Mouse (Mus musculus): Measurements from ENCODE around the gene Paqr8. TPM values are rescaled to one million over a fixed set of nuclear protein-coding genes. Genes with fewer than 3 reads are reported as not detected.
"Not testable (repeated sequence)": the region's sequence is repeated elsewhere in the genome, so short reads cannot be mapped to it uniquely, and the experiment has no call there.

The Paqr8 gene
- polyA plus RNA-seq, 1 experiment from 2014 or later: 5.1 TPM

GRCm38 (mm10) chr1:20919728-20920127 lies 29.3 kb downstream of the Paqr8 start:
- H3K9me3 ChIP-seq (ENCODE audit: control insufficient read depth, low read length): no peaks in the 10 kb centered on the region
- H3K4me2 ChIP-seq (replicated peaks; ENCODE audit: low read depth, low read length): no peak overlapping the region
- H3K36me3 ChIP-seq (ENCODE audit: control insufficient read depth, insufficient read depth, low read length): no peaks in the 10 kb centered on the region
- no peaks in the 10 kb centered on the region for H3K27me3 ChIP-seq (ENCODE audit: control insufficient read depth, insufficient read depth, low read length)
- H3K27ac ChIP-seq (ENCODE audit: low read depth, low read length): no peak overlapping the region
- no peak overlapping the region for H3K4me3 ChIP-seq (ENCODE audit: low read length)
- 98% methylated on average over 2 of the region's 2 CpGs for WGBS
- no peak for ATAC-seq (ENCODE audit: low FRiP score, low TSS enrichment)
- no peak overlapping the region for H3K9ac ChIP-seq (ENCODE audit: low read depth, low read length)
- H3K4me1 ChIP-seq (ENCODE audit: control insufficient read depth, insufficient read depth, low read length): no peaks in the 10 kb centered on the region

- 85% methylated on average over 10 of the region's 10 CpGs for WGBS
- H3K36me3 ChIP-seq (ENCODE audit: control insufficient read depth, insufficient read depth, low read length): no peaks in the 10 kb centered on the region
Measured at GRCm38 (mm10) chr1:20921081-20921528, 30.7 kb downstream of the Paqr8 start.

DNA sequence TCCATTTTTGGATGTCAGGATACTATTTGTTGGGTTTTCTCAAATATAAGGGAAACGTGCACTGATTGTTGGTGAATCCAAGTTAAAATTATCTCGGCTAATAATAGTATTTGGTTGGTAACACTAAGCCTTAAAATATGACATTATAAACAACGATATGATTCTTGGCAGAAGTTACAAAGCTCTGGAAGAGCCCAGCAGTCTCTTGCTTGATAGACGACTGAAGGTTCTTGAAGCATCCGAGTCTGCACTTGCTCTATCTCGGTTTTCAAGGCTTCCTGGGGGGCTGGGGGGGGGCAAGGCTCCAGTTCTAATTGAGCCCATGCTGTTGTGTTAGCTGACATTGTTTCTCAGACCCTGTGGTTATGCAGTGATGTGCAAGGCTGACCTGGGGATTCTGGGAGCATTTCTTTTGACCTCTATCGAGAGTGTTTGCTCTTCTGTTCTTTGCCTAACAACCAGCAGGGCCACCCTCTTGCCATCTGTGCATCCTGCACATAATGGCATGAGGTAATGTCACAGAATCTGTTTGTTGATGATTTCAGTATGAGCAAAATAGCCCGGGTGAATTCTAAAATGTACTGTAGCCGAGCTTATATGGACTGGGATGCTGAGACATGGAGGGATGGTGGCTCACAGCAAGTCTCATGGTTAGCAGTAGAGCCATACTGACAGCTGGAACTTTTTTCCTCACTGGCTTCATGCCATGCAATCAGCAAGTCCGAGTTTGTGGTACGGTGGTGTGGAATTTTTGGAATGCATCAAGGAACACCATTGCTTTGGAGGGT lies 32.4 kb downstream of the Paqr8 start:
- no peaks in the 10 kb centered on the region for H3K27me3 ChIP-seq (ENCODE audit: control insufficient read depth, insufficient read depth, low read length)
- H3K4me2 ChIP-seq (replicated peaks; ENCODE audit: low read depth, low read length): no peak overlapping the region
- no peak overlapping the region for H3K9ac ChIP-seq (ENCODE audit: low read depth, low read length)
- H3K4me1 ChIP-seq (ENCODE audit: control insufficient read depth, insufficient read depth, low read length): no peaks in the 10 kb centered on the region
- H3K27ac ChIP-seq (ENCODE audit: low read depth, low read length): no peak overlapping the region
- H3K4me3 ChIP-seq (ENCODE audit: low read length): no peak overlapping the region
- whole genome bisulfite sequencing: 52% methylated on average over 11 of the region's 11 CpGs
- ATAC-seq (ENCODE audit: low FRiP score, low TSS enrichment): no peak
- H3K36me3 ChIP-seq (ENCODE audit: control insufficient read depth, insufficient read depth, low read length): no peaks in the 10 kb centered on the region
- no peaks in the 10 kb centered on the region for H3K9me3 ChIP-seq (ENCODE audit: control insufficient read depth, low read length)

More at GRCm38 (mm10) chr1:20921081-20921528, 30.7 kb downstream of the Paqr8 start:
- Histone ChIP-seq H3K4me3 (ENCODE audit: low read length) (no peak overlapping the region), H3K4me1 (ENCODE audit: control insufficient read depth, insufficient read depth, low read length) (no peaks in the 10 kb centered on the region), H3K4me2 (replicated peaks; ENCODE audit: low read depth, low read length) (no peak overlapping the region), H3K9ac (ENCODE audit: low read depth, low read length) (no peak overlapping the region), H3K27ac (ENCODE audit: low read depth, low read length) (no peak overlapping the region), H3K27me3 (ENCODE audit: control insufficient read depth, insufficient read depth, low read length) (no peaks in the 10 kb centered on the region), H3K9me3 (ENCODE audit: control insufficient read depth, low read length) (no peaks in the 10 kb centered on the region)
- ATAC-seq (ENCODE audit: low FRiP score, low TSS enrichment): no peak

- not testable (repeated sequence) for H3K9ac ChIP-seq (ENCODE audit: low read depth, low read length); H3K27me3 ChIP-seq (ENCODE audit: control insufficient read depth, insufficient read depth, low read length); H3K36me3 ChIP-seq (ENCODE audit: control insufficient read depth, insufficient read depth, low read length); ATAC-seq (ENCODE audit: low FRiP score, low TSS enrichment); H3K9me3 ChIP-seq (ENCODE audit: control insufficient read depth, low read length); H3K27ac ChIP-seq (ENCODE audit: low read depth, low read length); H3K4me1 ChIP-seq (ENCODE audit: control insufficient read depth, insufficient read depth, low read length); H3K4me3 ChIP-seq (ENCODE audit: low read length); H3K4me2 ChIP-seq (replicated peaks; ENCODE audit: low read depth, low read length)
- 85% methylated on average over 7 of the region's 7 CpGs for WGBS
Measured at GRCm38 (mm10) chr1:20925324-20925723, 34.9 kb downstream of the Paqr8 start.

DNA sequence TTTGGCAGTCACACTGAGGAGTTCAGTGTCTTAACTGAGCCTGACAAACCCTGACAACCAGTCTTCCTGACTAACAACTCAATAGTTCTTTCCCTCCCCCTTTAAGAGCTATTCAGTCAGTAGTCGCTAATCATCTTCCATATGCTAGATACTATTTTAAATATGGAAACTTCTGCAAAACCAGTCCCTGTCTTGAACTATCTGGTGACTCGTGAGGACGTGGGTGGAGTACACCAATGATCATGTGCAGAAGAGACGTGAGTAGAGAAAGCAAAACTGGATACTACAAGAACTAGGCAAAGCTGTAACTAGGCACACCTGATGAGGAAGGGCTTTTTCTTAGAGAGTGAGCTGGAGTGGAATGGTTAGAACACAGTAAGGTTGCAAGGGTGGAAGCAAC lies 35.5 kb downstream of the Paqr8 start:
- H3K4me2 ChIP-seq (replicated peaks; ENCODE audit: low read depth, low read length): no peak overlapping the region
- H3K27ac ChIP-seq (ENCODE audit: low read depth, low read length): no peak overlapping the region
- no peaks in the 10 kb centered on the region for H3K36me3 ChIP-seq (ENCODE audit: control insufficient read depth, insufficient read depth, low read length)
- no peak for ATAC-seq (ENCODE audit: low FRiP score, low TSS enrichment)
- no peak overlapping the region for H3K9ac ChIP-seq (ENCODE audit: low read depth, low read length)
- H3K27me3 ChIP-seq (ENCODE audit: control insufficient read depth, insufficient read depth, low read length): no peaks in the 10 kb centered on the region
- WGBS: 90% methylated on average over 4 of the region's 4 CpGs
- no peaks in the 10 kb centered on the region for H3K4me1 ChIP-seq (ENCODE audit: control insufficient read depth, insufficient read depth, low read length)
- H3K4me3 ChIP-seq (ENCODE audit: low read length): no peak overlapping the region
- no peaks in the 10 kb centered on the region for H3K9me3 ChIP-seq (ENCODE audit: control insufficient read depth, low read length)

- Histone ChIP-seq H3K4me3 (ENCODE audit: low read length) (no peak overlapping the region), H3K4me2 (replicated peaks; ENCODE audit: low read depth, low read length) (no peak overlapping the region), H3K27me3 (ENCODE audit: control insufficient read depth, insufficient read depth, low read length) (no peaks in the 10 kb centered on the region), H3K36me3 (ENCODE audit: control insufficient read depth, insufficient read depth, low read length) (no peaks in the 10 kb centered on the region), H3K9me3 (ENCODE audit: control insufficient read depth, low read length) (no peaks in the 10 kb centered on the region), H3K9ac (ENCODE audit: low read depth, low read length) (no peak overlapping the region), H3K27ac (ENCODE audit: low read depth, low read length) (no peak overlapping the region), H3K4me1 (ENCODE audit: control insufficient read depth, insufficient read depth, low read length) (no peaks in the 10 kb centered on the region)
- 81% methylated on average over 4 of the region's 4 CpGs for WGBS
- ATAC-seq (ENCODE audit: low FRiP score, low TSS enrichment): no peak
Measured at GRCm38 (mm10) chr1:20926376-20926775, 36.0 kb downstream of the Paqr8 start.

- WGBS: 30% methylated on average over 4 of the region's 4 CpGs
- no peaks in the 10 kb centered on the region for H3K27me3 ChIP-seq (ENCODE audit: control insufficient read depth, insufficient read depth, low read length)
- no peak overlapping the region for H3K4me2 ChIP-seq (replicated peaks; ENCODE audit: low read depth, low read length)
- no peaks in the 10 kb centered on the region for H3K36me3 ChIP-seq (ENCODE audit: control insufficient read depth, insufficient read depth, low read length)
- no peak overlapping the region for H3K9ac ChIP-seq (ENCODE audit: low read depth, low read length)
- no peak overlapping the region for H3K4me3 ChIP-seq (ENCODE audit: low read length)
- no peak for ATAC-seq (ENCODE audit: low FRiP score, low TSS enrichment)
- H3K27ac ChIP-seq (ENCODE audit: low read depth, low read length): no peak overlapping the region
- H3K9me3 ChIP-seq (ENCODE audit: control insufficient read depth, low read length): no peaks in the 10 kb centered on the region
- no peaks in the 10 kb centered on the region for H3K4me1 ChIP-seq (ENCODE audit: control insufficient read depth, insufficient read depth, low read length)
Measured at GRCm38 (mm10) chr1:20928487-20928886, 38.1 kb downstream of the Paqr8 start.

DNA sequence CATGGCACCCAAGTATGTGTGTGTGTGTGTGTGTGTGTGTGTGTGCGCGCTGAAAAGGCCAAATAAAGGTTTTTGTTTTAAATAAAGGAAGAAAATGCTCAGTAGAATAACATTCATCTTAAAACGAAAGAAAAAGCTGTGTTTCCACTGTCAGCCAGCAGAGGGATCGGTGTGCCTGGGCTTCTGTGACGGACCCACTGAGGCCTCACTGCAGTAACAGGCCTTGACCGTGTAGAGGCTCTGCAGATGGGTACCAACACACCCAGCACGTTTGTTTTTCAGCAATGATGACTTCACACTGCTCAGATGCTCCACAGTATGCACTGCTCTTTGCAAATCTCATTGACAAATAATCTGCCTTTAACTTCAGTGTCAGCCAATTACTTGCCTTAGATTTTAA lies 43.1 kb downstream of the Paqr8 start:
- Histone ChIP-seq H3K36me3 (ENCODE audit: control insufficient read depth, insufficient read depth, low read length) (peaks cover 3% of the 10 kb centered on the region; the same call in 1 of the 2 replicates), H3K4me2 (replicated peaks; ENCODE audit: low read depth, low read length) (no peak overlapping the region), H3K4me1 (ENCODE audit: control insufficient read depth, insufficient read depth, low read length) (no peaks in the 10 kb centered on the region), H3K9ac (ENCODE audit: low read depth, low read length) (no peak overlapping the region), H3K27me3 (ENCODE audit: control insufficient read depth, insufficient read depth, low read length) (no peaks in the 10 kb centered on the region), H3K9me3 (ENCODE audit: control insufficient read depth, low read length) (no peaks in the 10 kb centered on the region), H3K4me3 (ENCODE audit: low read length) (no peak overlapping the region), H3K27ac (ENCODE audit: low read depth, low read length) (no peak overlapping the region)
- 24% methylated on average over 7 of the region's 7 CpGs for WGBS
- peak; percentile 91; the same call in 1 of the 2 replicates for ATAC-seq (ENCODE audit: low FRiP score, low TSS enrichment)

GRCm38 (mm10) chr1:20935106-20935505 lies 44.7 kb downstream of the Paqr8 start:
- whole genome bisulfite sequencing: 93% methylated on average over 22 of the region's 22 CpGs
- ATAC-seq (ENCODE audit: low FRiP score, low TSS enrichment): no peak

More at GRCm38 (mm10) chr1:20935106-20935505, 44.7 kb downstream of the Paqr8 start:
- H3K27ac ChIP-seq (ENCODE audit: low read depth, low read length): no peak overlapping the region
- no peak overlapping the region for H3K4me2 ChIP-seq (replicated peaks; ENCODE audit: low read depth, low read length)
- H3K4me3 ChIP-seq (ENCODE audit: low read length): no peak overlapping the region
- H3K9me3 ChIP-seq (ENCODE audit: control insufficient read depth, low read length): no peaks in the 10 kb centered on the region
- no peaks in the 10 kb centered on the region for H3K4me1 ChIP-seq (ENCODE audit: control insufficient read depth, insufficient read depth, low read length)
- no peaks in the 10 kb centered on the region for H3K27me3 ChIP-seq (ENCODE audit: control insufficient read depth, insufficient read depth, low read length)
- peaks cover 3% of the 10 kb centered on the region; the same call in 1 of the 2 replicates for H3K36me3 ChIP-seq (ENCODE audit: control insufficient read depth, insufficient read depth, low read length)
- H3K9ac ChIP-seq (ENCODE audit: low read depth, low read length): no peak overlapping the region

Measured in kidney, embryonic 14.5 days (tissue).